Mouse (Mus musculus): ENCODE results near the gene Rassf2.

GRCm38 (mm10) chr2:132049921-132050320 is 19.9 kb upstream of the Rassf2 start:
- no peak for TF ChIP-seq CTCF (IDR thresholded peaks at IDR 0.05; ENCODE audit: control insufficient read depth, insufficient read depth, insufficient read length)
- TF ChIP-seq CEBPB (IDR thresholded peaks at IDR 0.05; ENCODE audit: low read depth): no peak
- TF ChIP-seq MAX (IDR thresholded peaks at IDR 0.05): no peak
- TF ChIP-seq MYOD1 (IDR thresholded peaks at IDR 0.05; ENCODE audit: control insufficient read depth, insufficient read length, low read depth): no peak
- TF ChIP-seq USF1 (IDR thresholded peaks at IDR 0.05; ENCODE audit: low read depth): no peak

All from C2C12 (cell line).